Mouse (Mus musculus): ENCODE measurements around the gene Slc4a4. TPM values are rescaled to one million over a fixed set of nuclear protein-coding genes. Genes with fewer than 3 reads are reported as not detected.
"Not testable (repeated sequence)": the region's sequence is repeated elsewhere in the genome, so short reads cannot be mapped to it uniquely, and the experiment has no call there.

Gene Slc4a4
- polyA plus RNA-seq, 1 experiment = 13.1 TPM

- no peak for DNase-seq (ENCODE audit: low read depth, low spot score)
Measured at GRCm38 (mm10) chr5:88989018-88989417, 102.4 kb downstream of the Slc4a4 start.

- WGBS = 76% methylated on average over 9 of the region's 9 CpGs
Measured at GRCm38 (mm10) chr5:88990196-88990747, 103.7 kb downstream of the Slc4a4 start.

DNA sequence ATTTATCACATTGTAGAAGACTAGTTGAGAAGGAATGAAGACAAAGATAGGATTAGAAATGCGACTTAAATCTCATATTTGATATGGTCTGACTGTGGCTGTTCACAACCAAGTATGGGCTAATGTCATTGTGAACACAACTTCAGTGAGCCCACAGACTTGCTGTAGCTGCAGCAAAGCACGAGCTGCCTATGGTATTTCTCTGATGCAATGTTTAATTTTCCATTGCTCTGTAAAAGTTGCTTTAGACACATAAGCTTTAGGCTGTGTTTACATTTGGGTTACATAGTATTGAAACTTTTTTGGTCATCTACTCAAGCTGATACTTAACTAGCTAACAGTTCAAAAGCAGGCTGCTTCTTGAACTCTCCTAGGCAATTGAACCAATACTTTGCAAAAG, 104.7 kb downstream of the Slc4a4 start:
- 57% methylated on average over 2 of the region's 2 CpGs for WGBS

More at GRCm38 (mm10) chr5:88990196-88990747, 103.7 kb downstream of the Slc4a4 start:
- no peak for DNase-seq (ENCODE audit: low read depth, low spot score)

GRCm38 (mm10) chr5:88994533-88994932, 107.9 kb downstream of the Slc4a4 start:
- no peak for DNase-seq (ENCODE audit: low read depth, low spot score)
- WGBS = 76% methylated on average over 5 of the region's 5 CpGs

More for the DNA sequence above, 104.7 kb downstream of the Slc4a4 start:
- DNase-seq (ENCODE audit: low read depth, low spot score) = not testable (repeated sequence)

- 97% methylated on average over 8 of the region's 8 CpGs for WGBS
- no peak for DNase-seq (ENCODE audit: low read depth, low spot score)
Measured at GRCm38 (mm10) chr5:88996246-88996645, 109.6 kb downstream of the Slc4a4 start.

DNA sequence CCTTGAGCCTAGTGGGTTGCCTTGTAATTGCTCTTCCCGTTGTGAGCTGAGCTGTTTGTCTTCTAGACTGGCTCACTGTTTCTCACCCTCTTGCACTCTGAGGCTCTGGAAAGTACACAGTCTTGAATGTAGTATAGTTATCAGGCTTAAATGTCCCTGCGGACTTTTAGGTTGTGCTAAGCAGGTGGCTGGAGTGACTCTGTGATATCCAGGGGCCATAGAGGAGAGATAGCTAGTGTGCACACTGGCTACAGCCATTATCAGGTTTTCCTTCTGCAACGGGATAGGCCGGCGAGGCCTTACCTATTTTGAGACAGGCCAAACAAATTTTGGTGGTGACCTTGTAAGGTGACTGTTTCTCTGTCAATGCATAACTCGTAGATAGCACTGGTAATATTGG, 110.7 kb downstream of the Slc4a4 start:
- WGBS = 82% methylated on average over 6 of the region's 6 CpGs
- no peak for DNase-seq (ENCODE audit: low read depth, low spot score)

DNA sequence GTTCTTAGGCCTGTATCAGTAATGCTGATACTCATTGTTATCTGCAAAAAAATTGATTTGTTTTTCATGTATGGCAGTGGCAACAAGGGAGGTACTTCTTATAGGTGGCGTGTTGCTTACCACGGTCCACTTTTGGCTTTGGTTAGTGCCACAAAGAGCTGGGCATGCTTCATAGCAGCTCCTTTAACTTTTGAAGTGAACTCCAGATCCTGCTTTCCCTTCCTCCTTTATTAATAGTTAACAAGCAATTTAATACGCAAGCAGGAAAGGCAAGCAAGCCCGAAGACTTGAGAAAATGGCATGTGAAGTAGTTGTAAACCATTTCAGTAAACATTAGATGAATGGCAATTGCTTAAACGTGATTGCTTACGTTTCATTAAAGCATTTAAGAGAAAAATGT, 113.2 kb downstream of the Slc4a4 start:
- DNase-seq (ENCODE audit: low read depth, low spot score) = no peak
- WGBS = 75% methylated on average over 6 of the region's 6 CpGs

DNA sequence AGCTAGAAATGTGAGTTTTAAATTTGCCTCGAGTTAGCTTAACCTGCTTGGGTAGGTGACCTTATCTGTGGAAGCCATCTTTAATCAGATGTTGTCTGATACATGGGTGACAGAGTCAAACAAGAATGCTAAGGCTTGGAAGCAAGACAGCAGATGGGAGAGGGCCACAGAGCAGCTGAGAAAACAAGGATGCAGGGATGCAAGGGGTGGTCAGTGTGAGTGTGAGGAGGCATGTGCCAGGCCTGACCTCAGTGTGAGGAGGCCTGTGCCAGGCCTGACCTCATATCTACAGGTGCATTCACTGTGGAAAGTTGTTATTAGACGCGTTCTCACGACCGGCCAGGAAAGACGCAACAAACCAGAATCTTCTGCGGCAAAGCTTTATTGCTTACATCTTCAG, 114.0 kb downstream of the Slc4a4 start:
- DNase-seq (ENCODE audit: low read depth, low spot score) = no peak
- 97% methylated on average over 7 of the region's 7 CpGs for WGBS

- 51% methylated on average over 5 of the region's 5 CpGs for WGBS
- no peak for DNase-seq (ENCODE audit: low read depth, low spot score)
Measured at GRCm38 (mm10) chr5:89010116-89010515, 123.5 kb downstream of the Slc4a4 start.

DNA sequence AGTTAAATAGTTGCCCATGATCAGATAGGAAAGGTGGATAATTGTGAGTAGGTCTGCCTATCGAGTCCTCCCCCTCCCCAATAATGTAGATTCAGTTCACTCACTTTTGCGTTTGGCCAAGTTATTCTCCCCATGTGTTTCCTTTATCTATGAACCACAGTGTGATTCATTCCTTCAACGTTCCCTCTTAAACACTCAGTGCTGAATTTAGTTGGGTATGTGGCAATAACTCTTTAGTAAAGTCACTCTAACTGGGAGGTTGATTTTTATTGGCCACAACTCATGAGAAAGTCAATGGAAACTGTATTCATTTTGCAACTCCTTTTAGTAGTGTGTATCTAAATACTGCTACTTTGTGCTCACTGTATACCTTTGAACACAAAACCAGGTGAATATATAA, 125.8 kb downstream of the Slc4a4 start:
- DNase-seq (ENCODE audit: low read depth, low spot score) = no peak
- 68% methylated on average over 3 of the region's 3 CpGs for WGBS

DNA sequence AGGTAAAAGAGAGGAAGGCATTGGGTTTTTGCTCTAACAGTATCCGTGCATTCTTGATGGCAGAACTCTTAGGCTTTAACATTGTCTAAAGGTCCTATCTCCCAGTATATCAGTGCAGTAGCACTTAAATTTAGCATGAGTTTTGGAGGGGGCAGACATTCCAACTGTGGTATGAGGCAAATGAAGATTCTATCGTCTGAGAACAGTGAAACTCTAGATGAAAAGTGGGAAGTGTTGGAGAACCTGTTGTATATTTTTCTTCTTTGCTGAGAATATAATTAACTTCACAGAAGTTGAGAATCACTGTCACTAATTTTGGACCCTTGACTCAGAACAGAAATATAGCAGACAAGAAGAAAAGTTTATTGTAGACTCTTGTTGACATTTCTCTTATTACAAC, 128.2 kb downstream of the Slc4a4 start:
- DNase-seq (ENCODE audit: low read depth, low spot score) = no peak
- 87% methylated on average over 2 of the region's 2 CpGs for WGBS

- DNase-seq (ENCODE audit: low read depth, low spot score) = no peak
- WGBS = 55% methylated on average over 5 of the region's 5 CpGs
Measured at GRCm38 (mm10) chr5:89015878-89016277, 129.3 kb downstream of the Slc4a4 start.

GRCm38 (mm10) chr5:89018537-89018936, 131.9 kb downstream of the Slc4a4 start:
- no peak for DNase-seq (ENCODE audit: low read depth, low spot score)
- 88% methylated on average over 6 of the region's 6 CpGs for WGBS

GRCm38 (mm10) chr5:89024413-89024812, 137.8 kb downstream of the Slc4a4 start:
- 86% methylated on average over 4 of the region's 4 CpGs for WGBS
- DNase-seq (ENCODE audit: low read depth, low spot score) = no peak

DNA sequence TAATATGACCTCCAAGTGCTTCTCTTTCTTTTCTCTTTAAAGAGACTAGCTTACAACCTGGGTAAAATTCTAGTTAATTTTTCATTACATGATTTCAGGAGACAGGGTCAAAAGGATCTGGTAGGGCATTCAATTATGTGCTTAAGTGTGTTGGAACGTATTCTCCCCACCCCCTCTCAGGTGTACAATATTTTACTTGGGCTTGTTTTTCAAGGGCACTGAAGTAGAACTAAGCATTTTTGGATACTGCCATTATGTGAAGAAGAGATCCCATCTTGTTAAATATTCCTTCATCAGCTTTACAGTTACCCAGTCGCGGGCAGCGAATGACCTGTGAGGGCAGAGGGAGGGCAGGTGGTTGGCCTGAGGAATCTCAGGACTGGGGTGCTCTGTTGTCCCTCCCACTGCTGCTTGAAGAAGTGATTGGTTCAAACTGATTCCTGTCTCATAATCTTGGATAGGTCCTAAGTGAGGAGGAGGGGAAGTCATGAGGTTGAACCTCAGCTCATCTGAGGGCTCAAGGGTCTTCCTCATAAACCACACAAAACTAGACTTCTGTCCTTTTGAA, 141.0 kb downstream of the Slc4a4 start:
- 96% methylated on average over 4 of the region's 4 CpGs for WGBS
- no peak for DNase-seq (ENCODE audit: low read depth, low spot score)

DNA sequence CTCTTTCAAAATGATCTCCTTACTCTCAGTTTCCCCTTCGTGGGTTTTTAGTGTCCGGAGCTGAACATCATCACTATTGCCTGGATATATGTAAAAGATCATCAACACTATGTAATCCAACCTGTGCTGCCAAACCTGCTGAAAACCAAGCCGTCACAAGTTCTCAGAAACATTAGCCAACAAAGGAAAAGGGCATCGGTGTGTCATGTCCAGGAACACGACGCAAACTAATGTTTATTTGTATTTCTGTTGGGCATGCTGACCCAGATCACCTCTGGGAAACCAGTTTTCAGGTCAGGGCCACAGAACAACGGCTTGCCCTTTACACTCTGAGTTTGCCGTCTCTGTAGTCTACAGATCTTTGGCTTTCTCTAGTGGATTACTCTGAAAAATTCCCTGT, 146.0 kb downstream of the Slc4a4 start:
- DNase-seq (ENCODE audit: low read depth, low spot score) = no peak
- 87% methylated on average over 8 of the region's 8 CpGs for WGBS

DNA sequence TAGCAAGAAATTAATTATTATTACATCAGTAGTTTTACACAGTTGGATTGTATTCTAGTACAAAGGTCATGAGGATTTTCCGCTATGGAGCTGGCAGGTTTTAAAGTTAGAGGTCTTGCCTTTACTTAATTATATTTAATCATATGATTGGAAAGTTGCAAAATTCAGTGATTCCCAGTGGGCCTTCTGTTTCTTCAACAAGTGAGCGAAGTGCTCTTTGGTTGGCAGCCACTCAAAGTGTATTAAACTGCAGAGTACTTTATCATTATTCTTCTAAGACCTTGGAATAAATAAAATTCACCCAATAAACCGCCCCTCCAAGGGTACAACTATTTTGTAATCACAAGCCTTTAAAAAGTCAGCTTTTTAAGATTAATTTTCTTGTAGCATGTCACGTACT, 146.6 kb downstream of the Slc4a4 start:
- 82% methylated on average over 4 of the region's 4 CpGs for WGBS
- DNase-seq (ENCODE audit: low read depth, low spot score) = no peak

DNA sequence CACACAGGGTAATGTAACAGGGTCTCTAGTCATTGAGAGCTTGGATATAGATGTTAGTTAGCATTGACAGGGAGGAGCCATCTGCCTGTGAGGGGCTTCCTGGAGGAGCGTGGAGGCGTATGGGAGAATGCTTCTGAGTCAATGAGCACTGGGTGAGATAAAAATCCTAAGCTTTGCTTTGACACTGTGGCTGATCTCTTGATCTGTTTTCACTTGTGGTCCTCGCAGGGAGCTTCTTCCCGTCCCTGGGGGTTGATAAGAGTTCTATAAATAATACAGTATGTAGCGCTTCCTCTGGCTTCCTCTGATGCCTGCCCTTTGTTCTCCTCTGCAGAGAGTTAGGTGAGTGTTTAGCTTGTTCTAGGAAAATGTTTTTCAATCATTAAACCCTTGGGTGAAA, 149.5 kb downstream of the Slc4a4 start:
- 62% methylated on average over 5 of the region's 5 CpGs for WGBS
- no peak for DNase-seq (ENCODE audit: low read depth, low spot score)

DNA sequence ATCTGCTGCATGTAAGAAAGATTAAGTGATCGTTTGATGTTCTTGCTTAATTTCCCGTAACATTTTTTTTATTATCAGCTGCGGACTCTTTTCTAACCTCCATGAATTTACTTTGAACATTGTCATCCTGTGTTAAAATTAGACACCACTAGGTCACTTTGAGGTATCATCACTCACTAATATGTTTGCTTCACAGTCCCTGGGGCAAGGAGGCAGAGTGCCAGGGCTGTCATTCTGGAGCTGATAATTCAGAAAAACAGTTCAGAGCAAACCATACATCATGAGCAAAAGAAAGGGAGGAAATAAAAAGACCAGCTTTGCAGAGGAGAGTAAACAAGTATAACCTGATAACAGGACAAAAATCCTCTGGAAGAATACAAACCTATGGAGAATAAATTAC, 154.2 kb downstream of the Slc4a4 start:
- no peak for DNase-seq (ENCODE audit: low read depth, low spot score)
- WGBS = 79% methylated on average over 3 of the region's 3 CpGs

DNA sequence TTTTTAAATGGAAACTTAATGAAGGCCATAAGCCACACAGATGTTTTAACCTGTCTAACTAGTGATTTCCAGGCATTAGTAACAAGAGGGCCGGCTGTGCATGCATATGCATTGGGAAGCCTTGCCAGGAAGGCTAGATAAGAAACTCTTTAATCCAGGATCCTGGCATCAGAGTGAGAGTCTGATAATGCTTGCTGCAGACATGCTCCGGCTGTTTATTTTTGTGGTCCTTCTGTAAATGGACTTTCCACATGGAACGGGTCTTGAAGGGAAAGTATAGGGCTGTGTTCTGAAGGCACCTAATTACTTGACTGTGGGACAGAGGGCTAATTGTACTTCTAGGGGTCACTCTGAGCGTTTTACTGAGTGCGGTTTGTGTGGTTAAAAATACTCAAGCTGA, 157.2 kb downstream of the Slc4a4 start:
- DNase-seq (ENCODE audit: low read depth, low spot score) = no peak
- 48% methylated on average over 5 of the region's 5 CpGs for WGBS

DNA sequence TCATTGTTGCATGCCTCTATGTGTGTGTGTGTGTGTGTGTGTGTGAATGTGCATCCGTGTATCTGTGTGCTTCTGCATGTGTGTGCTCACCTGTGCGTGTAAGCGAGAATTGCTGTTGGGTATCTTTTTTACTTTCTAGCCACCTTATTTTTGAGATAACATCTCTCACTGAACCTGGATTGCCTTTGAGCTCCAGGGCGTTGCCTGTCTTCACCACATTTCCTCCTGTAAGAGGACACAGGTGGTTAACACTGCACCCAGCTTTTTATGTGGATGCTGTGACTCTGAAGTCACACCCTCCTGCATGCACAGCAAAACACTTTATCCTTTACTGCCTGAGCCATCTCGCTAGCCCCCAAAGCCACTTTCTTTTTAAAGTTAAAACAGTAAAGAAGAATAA, 158.2 kb downstream of the Slc4a4 start:
- peak; percentile 3 for DNase-seq (ENCODE audit: low read depth, low spot score)
- 48% methylated on average over 5 of the region's 5 CpGs for WGBS

GRCm38 (mm10) chr5:89051577-89051976, 165.0 kb downstream of the Slc4a4 start:
- no peak for DNase-seq (ENCODE audit: low read depth, low spot score)
- WGBS = 82% methylated on average over 5 of the region's 5 CpGs

All from large intestine, adult 2 months (tissue).